Mouse (Mus musculus) neural tube, embryonic 14.5 days (tissue): ENCODE results near the gene Pdcd1. TPM values are rescaled to one million over a fixed set of nuclear protein-coding genes. Genes with fewer than 3 reads are reported as not detected.
"Not testable (repeated sequence)": the region's sequence is repeated elsewhere in the genome, so short reads cannot be mapped to it uniquely, and the experiment has no call there.

ENCODE experiments used
- ATAC-seq: fragments of 200-750 bp; cut with Nextera tagmentation; 2 replicates; pipeline ENCODE4 v1.8.0; 2017; ENCODE audit warnings: low read depth, mild to moderate bottlenecking, moderate TSS enrichment, moderate library complexity
- H3K27ac ChIP-seq: fragments of 300-500 bp; sonication (generic); 2 replicates; pipeline ENCODE4 v1.5.1; 2014; ENCODE audit warnings: low read depth, mild to moderate bottlenecking, control low read depth, low read length, moderate library complexity, mixed read lengths
- H3K27me3 ChIP-seq: fragments of 300-500 bp; sonication (generic); 2 replicates; pipeline ENCODE4 v1.6.1; 2014; ENCODE audit warnings: low read length; ENCODE audit not compliant: control insufficient read depth, insufficient read depth
- H3K36me3 ChIP-seq: fragments of 300-500 bp; sonication (generic); 2 replicates; pipeline ENCODE4 v1.6.1; 2014; ENCODE audit warnings: low read length, mixed read lengths; ENCODE audit not compliant: control insufficient read depth, insufficient read depth
- H3K4me1 ChIP-seq: fragments of 300-500 bp; sonication (generic); 2 replicates; pipeline ENCODE4 v1.6.1; 2014; ENCODE audit warnings: low read length; ENCODE audit not compliant: control insufficient read depth, insufficient read depth
- H3K4me2 ChIP-seq: fragments of 300-500 bp; sonication (generic); 2 replicates; pipeline ENCODE4 v1.6.1; 2014; ENCODE audit warnings: mild to moderate bottlenecking, low read depth, low read length, control low read depth
- H3K4me3 ChIP-seq: fragments of 300-500 bp; sonication (generic); 2 replicates; pipeline ENCODE4 v1.5.1; 2014; ENCODE audit warnings: low read depth, low read length, control low read depth, mixed read lengths
- H3K9ac ChIP-seq: fragments of 300-500 bp; sonication (generic); replicated peaks from 2 replicates; pipeline ENCODE4 v1.6.1; 2014; ENCODE audit warnings: low read depth, mild to moderate bottlenecking, control low read depth, low read length, mixed read lengths
- H3K9me3 ChIP-seq: fragments of 300-500 bp; sonication (generic); 2 replicates; pipeline ENCODE4 v1.6.1; 2016; ENCODE audit warnings: low read length; ENCODE audit not compliant: control insufficient read depth
- WGBS: fragments of 180-500 bp; shearing (Covaris S2); extraction: QIAGEN DNeasy Blood & Tissue Kit; methylation state at CpG from one replicate; pipeline ENCODE4 v1.1.7; 2014; 5-methylcytosine and 5-hydroxymethylcytosine counted together
- polyA plus RNA-seq: library from polyadenylated mRNA; unstranded; fragments of >200 nt; fragmentation: Nextera tagmentation; extraction: Ambion mirVana; gene quantifications from 2 replicates; pipeline ENCODE4 v1.2.1, GENCODE M21; 2014

Gene Pdcd1
- polyA plus RNA-seq, 1 experiment from 2014 or later = not detected

DNA sequence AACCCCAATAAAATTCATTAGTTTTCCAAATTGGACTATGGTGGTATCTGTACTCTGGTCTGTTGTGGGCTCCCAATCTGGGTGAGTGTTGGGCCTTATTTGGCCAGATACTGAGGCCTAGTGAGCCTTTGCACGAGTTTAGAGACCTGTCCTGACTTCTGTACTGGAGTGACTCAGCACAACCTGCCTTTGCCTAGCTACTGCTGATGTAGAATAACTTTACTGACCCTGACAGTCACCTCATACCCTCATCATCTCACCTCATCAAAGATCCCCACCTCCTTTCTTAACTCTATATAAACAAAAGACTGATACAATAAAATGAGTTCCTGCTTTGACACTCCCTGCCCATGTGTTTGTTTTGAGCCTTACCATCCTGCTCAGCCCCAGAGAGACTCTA is 24.3 kb upstream of the Pdcd1 start:
- Histone ChIP-seq H3K4me3 (no peak overlapping the region), H3K4me2 (no peak overlapping the region), H3K36me3 (no peaks in the 10 kb centered on the region), H3K4me1 (no peaks in the 10 kb centered on the region), H3K27ac (no peak overlapping the region), H3K9ac (no peak overlapping the region), H3K27me3 (no peaks in the 10 kb centered on the region), H3K9me3 (no peaks in the 10 kb centered on the region)
- no peak for ATAC-seq
- WGBS = 41% methylated on average over 1 of the region's 1 CpGs

DNA sequence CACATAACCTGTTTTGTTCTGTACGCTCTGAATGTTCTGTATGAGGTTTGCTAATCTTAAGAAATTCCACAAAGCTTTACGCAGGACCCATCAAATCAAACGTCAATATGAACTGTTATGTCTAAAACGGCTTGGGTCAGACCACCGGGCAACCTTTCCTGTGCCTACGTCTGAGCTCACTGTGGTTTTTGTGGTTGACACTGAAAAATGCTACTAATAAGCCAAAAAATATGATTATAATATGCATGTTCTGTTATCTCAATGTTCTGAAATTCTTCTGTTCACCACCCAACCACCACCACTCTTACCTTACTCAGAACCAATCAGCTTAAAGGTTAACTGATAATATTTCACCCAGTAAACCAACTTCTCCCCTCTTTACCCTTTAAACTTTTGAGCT is 22.4 kb upstream of the Pdcd1 start:
- no peaks in the 10 kb centered on the region for H3K27me3 ChIP-seq
- no peaks in the 10 kb centered on the region for H3K9me3 ChIP-seq
- no peak overlapping the region for H3K4me2 ChIP-seq
- 90% methylated on average over 6 of the region's 6 CpGs for WGBS
- H3K4me1 ChIP-seq = no peaks in the 10 kb centered on the region
- H3K36me3 ChIP-seq = no peaks in the 10 kb centered on the region
- no peak overlapping the region for H3K4me3 ChIP-seq
- H3K27ac ChIP-seq = no peak overlapping the region
- no peak overlapping the region for H3K9ac ChIP-seq
- no peak for ATAC-seq

- not testable (repeated sequence) for H3K27ac ChIP-seq, ATAC-seq, H3K4me2 ChIP-seq, H3K9ac ChIP-seq, H3K36me3 ChIP-seq, H3K9me3 ChIP-seq, H3K4me1 ChIP-seq, H3K27me3 ChIP-seq, H3K4me3 ChIP-seq
- 74% methylated on average over 1 of the region's 1 CpGs for WGBS
Observed at GRCm38 (mm10) chr1:94058281-94058680, 5.9 kb upstream of the Pdcd1 start.

GRCm38 (mm10) chr1:94057401-94057800 is 5.0 kb upstream of the Pdcd1 start:
- no peak overlapping the region for H3K4me2 ChIP-seq
- no peaks in the 10 kb centered on the region for H3K4me1 ChIP-seq
- H3K27me3 ChIP-seq = no peaks in the 10 kb centered on the region
- no peak for ATAC-seq
- no peak overlapping the region for H3K9ac ChIP-seq
- no peak overlapping the region for H3K4me3 ChIP-seq
- H3K36me3 ChIP-seq = no peaks in the 10 kb centered on the region
- no peak overlapping the region for H3K27ac ChIP-seq
- no peaks in the 10 kb centered on the region for H3K9me3 ChIP-seq
- WGBS = 97% methylated on average over 2 of the region's 2 CpGs

DNA sequence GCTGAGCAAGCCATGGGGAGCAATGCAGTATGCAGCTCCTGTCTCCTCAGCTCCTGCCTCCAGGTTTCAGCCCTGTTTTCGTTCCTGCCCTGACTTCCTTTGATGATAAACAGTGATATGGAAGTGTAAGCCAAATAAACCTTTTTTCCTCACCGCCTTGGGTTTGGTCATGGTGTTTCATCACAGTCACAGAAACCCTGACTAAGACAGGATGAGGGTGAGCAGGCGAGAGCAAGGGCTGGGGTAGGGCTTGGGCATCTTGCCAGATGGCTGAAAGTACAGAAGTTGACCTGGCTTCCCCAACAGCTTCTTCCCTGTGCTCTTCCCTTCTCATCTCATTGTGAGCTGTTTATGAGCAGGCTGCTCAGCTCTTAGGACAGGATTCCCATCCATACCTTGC is 3.6 kb upstream of the Pdcd1 start:
- Histone ChIP-seq H3K4me3 (no peak overlapping the region), H3K4me1 (no peaks in the 10 kb centered on the region), H3K36me3 (no peaks in the 10 kb centered on the region), H3K27ac (no peak overlapping the region), H3K9me3 (no peaks in the 10 kb centered on the region), H3K4me2 (no peak overlapping the region), H3K27me3 (no peaks in the 10 kb centered on the region), H3K9ac (no peak overlapping the region)
- ATAC-seq = no peak
- WGBS = 82% methylated on average over 3 of the region's 3 CpGs

- 79% methylated on average over 1 of the region's 1 CpGs for WGBS
Observed at GRCm38 (mm10) chr1:94054481-94054880, 2.1 kb upstream of the Pdcd1 start.

DNA sequence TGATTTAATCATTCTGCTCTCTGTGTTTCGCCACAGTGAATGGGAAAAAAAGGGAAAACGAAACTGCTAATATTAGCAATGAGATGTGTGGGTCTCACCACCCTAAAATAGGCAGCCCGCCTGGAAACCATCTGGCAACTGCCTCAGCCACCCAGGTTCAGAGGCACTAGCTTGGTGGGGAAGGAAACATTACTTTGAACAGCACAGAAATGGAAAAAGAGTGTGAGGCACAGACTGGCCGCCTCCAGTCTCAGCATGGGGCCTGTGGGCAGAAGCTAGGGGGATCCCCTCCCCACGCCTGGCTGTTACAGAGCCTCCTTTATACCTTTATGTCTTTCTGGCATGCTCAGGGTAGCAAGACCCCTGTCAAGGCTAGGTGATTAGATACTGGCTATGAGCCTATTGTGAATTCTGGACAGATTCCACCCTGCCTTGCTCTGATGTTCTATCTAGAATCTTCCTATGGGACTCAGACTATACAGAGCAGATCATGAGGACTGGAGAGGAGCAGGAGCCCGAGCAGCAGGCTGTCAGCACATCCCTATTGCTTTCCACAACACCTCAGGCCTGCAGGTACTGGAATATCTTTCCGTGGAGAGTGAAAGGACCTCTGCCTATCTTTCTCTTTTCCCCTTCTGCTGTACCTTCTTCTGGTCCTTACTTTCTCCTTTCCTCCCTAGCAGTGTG is 1.3 kb upstream of the Pdcd1 start:
- Histone ChIP-seq H3K27me3 (no peaks in the 10 kb centered on the region), H3K36me3 (no peaks in the 10 kb centered on the region), H3K4me1 (no peaks in the 10 kb centered on the region), H3K9ac (no peak overlapping the region), H3K4me3 (no peak overlapping the region), H3K27ac (no peak overlapping the region), H3K4me2 (no peak overlapping the region), H3K9me3 (no peaks in the 10 kb centered on the region)
- 66% methylated on average over 7 of the region's 7 CpGs for WGBS
- no peak for ATAC-seq

More at GRCm38 (mm10) chr1:94054481-94054880, 2.1 kb upstream of the Pdcd1 start:
- Histone ChIP-seq H3K4me3 (no peak overlapping the region), H3K9me3 (no peaks in the 10 kb centered on the region), H3K4me1 (no peaks in the 10 kb centered on the region), H3K27me3 (no peaks in the 10 kb centered on the region), H3K27ac (no peak overlapping the region), H3K9ac (no peak overlapping the region), H3K4me2 (no peak overlapping the region), H3K36me3 (no peaks in the 10 kb centered on the region)
- no peak for ATAC-seq

GRCm38 (mm10) chr1:94051104-94051503 is 1.2 kb downstream of the Pdcd1 start:
- ATAC-seq = no peak
- H3K36me3 ChIP-seq = no peaks in the 10 kb centered on the region
- no peaks in the 10 kb centered on the region for H3K9me3 ChIP-seq
- no peak overlapping the region for H3K4me2 ChIP-seq
- H3K9ac ChIP-seq = no peak overlapping the region
- no peaks in the 10 kb centered on the region for H3K27me3 ChIP-seq
- no peaks in the 10 kb centered on the region for H3K4me1 ChIP-seq
- H3K27ac ChIP-seq = no peak overlapping the region
- WGBS = 86% methylated on average over 5 of the region's 5 CpGs
- H3K4me3 ChIP-seq = no peak overlapping the region

- Histone ChIP-seq H3K36me3 (no peaks in the 10 kb centered on the region), H3K9ac (no peak overlapping the region), H3K4me2 (no peak overlapping the region), H3K4me1 (no peaks in the 10 kb centered on the region), H3K27ac (no peak overlapping the region), H3K27me3 (no peaks in the 10 kb centered on the region), H3K4me3 (no peak overlapping the region), H3K9me3 (no peaks in the 10 kb centered on the region)
- WGBS = 74% methylated on average over 4 of the region's 4 CpGs
- no peak for ATAC-seq
Observed at GRCm38 (mm10) chr1:94046544-94046943, 5.8 kb downstream of the Pdcd1 start.
